Mouse (Mus musculus): ENCODE results near the gene Olfr1295. TPM values are rescaled to one million over a fixed set of nuclear protein-coding genes. Genes with fewer than 3 reads are reported as not detected.

Gene Olfr1295
- total RNA-seq (2021) = not detected
- long read RNA-seq = 0 reads

GRCm38 (mm10) chr2:111569581-111569980 is at the start of gene Olfr1295:
Gene Olfr1295 (minus strand): TSS chr2:111569681.
- DNase-seq (ENCODE audit: low spot score in 2 of 2) = no peak

- DNase-seq (ENCODE audit: low spot score in 2 of 2) = no peak
Observed at GRCm38 (mm10) chr2:111540191-111540590, 29.3 kb downstream of the Olfr1295 start, which contains the start of gene Olfr1294. Gene Olfr1294 (minus strand): TSS chr2:111540291.

DNA sequence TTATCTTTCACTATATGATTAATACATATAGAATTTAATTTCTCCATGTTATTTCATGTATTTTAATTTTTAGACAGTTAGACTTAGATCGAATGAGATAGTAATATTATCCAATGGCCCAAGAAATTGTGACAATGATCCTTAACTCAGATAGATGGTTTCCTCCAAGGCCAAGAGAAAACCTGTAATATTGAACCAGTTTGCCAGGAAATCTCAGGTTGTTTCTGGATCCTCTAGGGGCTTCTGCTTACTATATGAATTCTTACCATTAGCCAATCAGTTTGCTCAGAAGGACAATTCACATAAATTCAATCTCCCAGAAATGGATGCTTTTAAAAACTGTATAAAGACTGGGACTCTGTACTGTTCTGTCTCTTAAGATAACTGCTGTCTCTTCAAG is 44.6 kb downstream of the Olfr1295 start, which contains the start of gene Olfr1293-ps:
Gene Olfr1293-ps, plus strand, starts transcription at position 301 of the 400 bp plus-strand sequence.
- no peak for DNase-seq (ENCODE audit: low spot score in 2 of 2)

- DNase-seq (ENCODE audit: low spot score in 2 of 2) = no peak
Observed at GRCm38 (mm10) chr2:111517451-111517850, 52.0 kb downstream of the Olfr1295 start.

Other genes with a start within 250 kb of the Olfr1295 start
- not detected for gene Olfr1281, start 243.2 kb downstream of the Olfr1295 start, total RNA-seq (2021)
- gene Olfr1282, start 233.6 kb downstream of the Olfr1295 start, total RNA-seq (2021) = not detected
- not detected for gene Olfr1283, start 202.9 kb downstream of the Olfr1295 start, total RNA-seq (2021)
- not detected for gene Olfr1284, start 194.2 kb downstream of the Olfr1295 start, total RNA-seq (2021)
- gene Olfr1286, start 146.6 kb downstream of the Olfr1295 start, total RNA-seq (2021) = not detected
- not detected for gene Olfr1287, start 120.5 kb downstream of the Olfr1295 start, total RNA-seq (2021)
- gene Olfr1288, start 95.6 kb downstream of the Olfr1295 start, total RNA-seq (2021) = not detected
- not detected for gene Olfr1289, start 88.9 kb downstream of the Olfr1295 start, total RNA-seq (2021)
- gene Olfr1290, start 75.9 kb downstream of the Olfr1295 start, total RNA-seq (2021) = not detected
- gene Olfr1291-ps1, start 72.5 kb downstream of the Olfr1295 start, total RNA-seq (2021) = not detected
- gene Olfr1293-ps, start 44.5 kb downstream of the Olfr1295 start, total RNA-seq (2021) = not detected
- gene Olfr1294, start 29.4 kb downstream of the Olfr1295 start, total RNA-seq (2021) = not detected
- not detected for gene Olfr1297, start 56.8 kb upstream of the Olfr1295 start, total RNA-seq (2021)
- not detected for gene Olfr1298, start 79.5 kb upstream of the Olfr1295 start, total RNA-seq (2021)
- gene Olfr1299, start 91.7 kb upstream of the Olfr1295 start, total RNA-seq (2021) = not detected
- not detected for gene Olfr1301, start 181.3 kb upstream of the Olfr1295 start, total RNA-seq (2021)
- not detected for gene Olfr1302, start 207.7 kb upstream of the Olfr1295 start, total RNA-seq (2021)

Data from layer of hippocampus, adult 18-20 months (tissue).